Mouse (Mus musculus) stomach, postnatal 0 days (tissue): ENCODE measurements around the gene Paqr7.

Experiments
- CTCF ChIP-seq: IDR thresholded peaks from 2 replicates; pipeline ENCODE4 v1.5.1; 2016; ENCODE audit warnings: antibody characterized with exemption, low read depth, mild to moderate bottlenecking, moderate library complexity
- EP300 ChIP-seq: optimal IDR thresholded peaks from 2 replicates; pipeline ENCODE3; 2016; ENCODE audit warnings: antibody characterized with exemption

GRCm38 (mm10) chr4:134518541-134518940 is 22.0 kb downstream of the Paqr7 start:
- TF ChIP-seq CTCF (no peak), EP300 (no peak)
